8 mouse cellular contexts compared by ENCODE assay signal in genomic region chr1:132315889-132316624, GRCm38 (mm10). TPM values are rescaled to one million over a fixed set of nuclear protein-coding genes. Genes with fewer than 3 reads are reported as not detected.
DNase-seq lines count a peak whose midpoint lies in the region; ATAC-seq and TF ChIP-seq lines count a peak whose summit lies in the region.

Gene Nuak2, plus strand, starts transcription at chr1:132316126.

- H3K4me3 ChIP-seq in forebrain, postnatal 0 days (ENCODE audit: low read depth, low read length): peak within 1 kb of the TSS; percentile 63
- peak within 1 kb of the TSS; percentile 57 for H3K4me3 ChIP-seq in lung, postnatal 0 days (ENCODE audit: low read depth, low read length)

- peak; percentile 87 for ATAC-seq in forebrain, postnatal 0 days
- ATAC-seq in lung, postnatal 0 days: peak; percentile 73

- TF ChIP-seq CTCF in forebrain, postnatal 0 days (IDR thresholded peaks at IDR 0.05; ENCODE audit: low read depth): no peak
- TF ChIP-seq CTCF in lung, postnatal 0 days (IDR thresholded peaks at IDR 0.05): no peak

- H3K27me3 ChIP-seq in forebrain, postnatal 0 days (ENCODE audit: insufficient read depth, low read length): no peaks in the 10 kb centered on the region
- H3K27me3 ChIP-seq in lung, postnatal 0 days (replicated peaks; ENCODE audit: insufficient read depth, low read length): no peaks in the 10 kb centered on the region

- H3K9me3 ChIP-seq in forebrain, postnatal 0 days (ENCODE audit: low read length): no peaks in the 10 kb centered on the region
- H3K9me3 ChIP-seq in lung, postnatal 0 days (ENCODE audit: low read length): no peaks in the 10 kb centered on the region

- H3K9ac ChIP-seq in forebrain, postnatal 0 days: peak within 1 kb of the TSS; percentile 66
- peak within 1 kb of the TSS; percentile 45 for H3K9ac ChIP-seq in lung, postnatal 0 days (replicated peaks; ENCODE audit: low read depth)

- H3K4me2 ChIP-seq in forebrain, postnatal 0 days (ENCODE audit: low read depth): peak within 1 kb of the TSS; percentile 98
- H3K4me2 ChIP-seq in lung, postnatal 0 days (replicated peaks; ENCODE audit: low read depth, low read length): peak within 1 kb of the TSS; percentile 90

- DNase-seq in MEL-GATA-1-ER (ENCODE audit: extremely low read depth, low read depth): peak; percentile 85
- DNase-seq in cerebellum, adult 18-20 months: peak; percentile 86 to 91
- DNase-seq in forebrain, postnatal 0 days: peak; percentile 89
- peak; percentile 86 for DNase-seq in heart, postnatal 4 days
- DNase-seq in layer of hippocampus, adult 9-11 months: peak; percentile 73
- DNase-seq in lung, postnatal 0 days (ENCODE audit: low spot score): peak; percentile 96
- DNase-seq in ovary, postnatal 10 days (ENCODE audit: low spot score): peak; percentile 70
- DNase-seq in thymus, postnatal 14 days: peak; percentile 86

- TF ChIP-seq EP300 in lung, postnatal 0 days (IDR thresholded peaks at IDR 0.05): peak; percentile 25; the same call in 1 of the 2 replicates

- peaks cover 31% of the 10 kb centered on the region for H3K4me1 ChIP-seq in forebrain, postnatal 0 days (ENCODE audit: insufficient read depth)
- peaks cover 16% of the 10 kb centered on the region; the same call in 1 of the 2 replicates for H3K4me1 ChIP-seq in lung, postnatal 0 days (ENCODE audit: insufficient read depth, low read depth, low read length)

- 1% methylated on average over 67 of the region's 67 CpGs for WGBS in forebrain, postnatal 0 days
- under 1% methylated on average over 65 of the region's 67 CpGs for WGBS in lung, postnatal 0 days

- no peaks in the 10 kb centered on the region for H3K36me3 ChIP-seq in forebrain, postnatal 0 days (ENCODE audit: insufficient read depth)
- no peaks in the 10 kb centered on the region for H3K36me3 ChIP-seq in lung, postnatal 0 days (ENCODE audit: insufficient read depth, low read length)

- H3K27ac ChIP-seq in forebrain, postnatal 0 days (ENCODE audit: low read depth, low read length): peak within 1 kb of the TSS; percentile 64; the same call in 1 of the 2 replicates
- peak within 1 kb of the TSS; percentile 79 for H3K27ac ChIP-seq in lung, postnatal 0 days (ENCODE audit: low read length)

RNA-seq across cellular contexts. Expression of gene Nuak2, which starts in this region (rescaled TPM):
- 4.4 and 4.5 TPM in 2 replicates for total RNA-seq in forebrain, postnatal 0 days (2014; rRNA removed)
- polyA plus RNA-seq in forebrain, postnatal 0 days (2015; fragmentation: Nextera tagmentation; extraction: Ambion mirVana): 4.3 and 6.8 TPM in 2 replicates
- total RNA-seq in heart, postnatal 4 days (2021): 1 to 10 TPM; 5.3 to 5.8 TPM
- polyA plus RNA-seq in lung, postnatal 0 days (2015; fragmentation: Nextera tagmentation; extraction: Ambion mirVana): 11.9 and 12.1 TPM in 2 replicates

Comparison
In these comparisons a context has a peak if more than half of its experiments do, and no peak if none do; other contexts are left out.
1. Peak in every context shown above with its lines: DNase-seq, ATAC-seq, H3K4me3 ChIP-seq and H3K27ac ChIP-seq.